Mouse (Mus musculus) left cerebral cortex, adult 6 months (tissue): ENCODE measurements around the gene AC161166.1. TPM values are rescaled to one million over a fixed set of nuclear protein-coding genes. Genes with fewer than 3 reads are reported as not detected.

Source experiments
- long read RNA-seq, 2 experiments: library from polyadenylated mRNA; unstranded; transcript quantifications; one replicate each; pipeline ENCODE4 v2.0.0; 2019 to 2020
- polyA plus RNA-seq: library from polyadenylated mRNA; unstranded; fragments of <200 nt; fragmentation: Nextera tagmentation; gene quantifications from 2 replicates; pipeline ENCODE4 v1.2.3, GENCODE M21; 2021

The AC161166.1 gene
- not detected in 2 replicates for polyA plus RNA-seq
- long read RNA-seq, experiment 1, partial matches to known transcripts = 0 of 3 reads
- long read RNA-seq, experiment 1, other reads (novel, unspliced or antisense) = 0 of 3 reads
- long read RNA-seq, experiment 2 = 0 reads

DNA sequence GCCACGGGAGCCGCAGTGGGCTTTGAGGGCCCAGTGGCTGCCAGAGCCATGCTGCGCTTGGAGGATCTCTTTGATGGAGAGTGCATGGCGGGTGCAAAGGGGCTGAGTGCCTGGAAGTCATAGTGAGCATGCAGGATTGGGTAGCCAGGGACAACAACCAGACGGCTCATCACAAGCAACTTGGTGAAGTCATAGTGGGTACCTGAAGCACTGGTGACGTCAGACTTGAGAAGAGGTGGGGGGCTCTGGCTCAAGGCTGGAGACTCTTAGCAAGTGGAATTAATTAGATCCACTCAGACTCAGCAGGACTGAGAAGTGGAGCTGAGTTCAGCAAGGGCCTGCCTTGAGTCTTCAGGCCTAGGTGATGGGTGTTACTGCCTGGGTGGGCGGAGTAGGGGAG is at the start of gene AC161166.1:
TSS of gene AC161166.1 (minus strand) at position 101 of the 400 bp plus-strand sequence.

DNA sequence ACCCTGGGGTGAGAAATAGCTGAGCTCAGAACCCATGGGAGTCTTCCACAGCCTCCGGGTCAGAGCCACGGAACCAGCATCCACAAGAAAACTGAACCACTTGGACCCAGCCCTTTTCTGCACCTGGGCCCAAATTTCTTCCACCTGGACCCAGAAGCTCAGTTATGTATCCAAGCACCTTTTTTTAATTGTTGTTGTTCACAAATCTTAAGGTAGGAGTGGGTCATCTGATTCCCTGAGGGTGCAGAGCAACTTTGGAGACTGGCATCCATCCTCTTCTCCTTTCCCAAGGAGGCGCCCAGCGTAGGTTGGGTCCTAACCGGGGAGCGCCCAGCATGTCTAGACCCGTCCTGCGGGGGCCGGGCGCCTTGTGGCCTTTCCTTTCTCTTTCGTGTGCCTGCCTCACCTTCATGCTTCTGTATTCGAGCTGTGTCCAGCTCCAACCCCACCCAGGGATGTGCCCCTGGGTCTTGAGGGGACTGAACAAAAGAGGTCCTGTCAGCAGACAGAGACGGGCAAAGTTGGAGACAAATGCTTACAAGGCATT is 33.9 kb upstream of the AC161166.1 start, which contains the start of the genes Pinlyp and Xrcc1:
TSS of gene Pinlyp (minus strand) at position 51 of the 547 bp plus-strand sequence.
TSS of gene Xrcc1 (plus strand) at position 222 of the 547 bp plus-strand sequence.

DNA sequence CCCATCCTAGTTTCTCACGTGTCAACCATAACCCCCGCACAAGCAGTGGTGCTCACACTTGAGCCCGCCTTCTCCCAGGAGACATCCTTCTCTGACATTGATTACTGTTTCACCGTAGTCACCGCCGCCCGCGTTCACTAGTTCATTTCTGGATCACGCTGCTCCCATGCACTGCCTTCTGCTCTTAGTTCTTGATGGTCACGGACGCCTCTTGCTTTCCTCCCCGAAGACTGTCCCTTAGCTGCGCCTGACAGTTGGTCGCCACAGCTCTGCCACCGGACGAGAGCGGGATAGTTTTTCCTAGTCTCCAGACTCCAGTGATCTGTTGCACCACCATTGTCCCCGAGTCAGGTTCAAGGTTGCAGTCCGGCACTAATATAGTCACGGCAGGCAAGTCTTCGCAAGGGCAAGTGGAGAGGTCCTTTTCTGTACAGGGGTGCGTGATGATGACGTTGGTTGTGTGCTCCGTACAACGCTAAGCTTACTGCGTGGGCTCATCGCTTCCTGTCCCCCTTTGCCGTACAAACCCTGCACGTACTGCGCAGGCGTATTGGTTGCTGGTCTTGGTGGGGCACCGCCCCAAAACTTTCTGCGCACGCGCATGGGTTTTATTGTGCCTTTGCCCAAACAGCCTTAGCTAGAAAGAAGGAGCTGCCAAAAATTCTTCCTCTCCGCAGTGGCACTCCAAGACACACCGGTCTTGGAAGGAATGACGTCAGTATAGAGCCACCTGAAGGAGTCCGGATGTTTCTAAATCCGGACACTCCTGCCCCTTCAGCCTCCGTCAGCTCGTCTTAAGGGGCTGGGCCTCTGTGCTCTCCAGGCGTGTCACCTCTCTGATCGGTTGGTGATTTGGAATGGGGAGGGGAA is 18.0 kb upstream of the AC161166.1 start, which contains the start of gene Irgq:
TSS of gene Irgq (plus strand) at position 628 of the 870 bp plus-strand sequence.

DNA sequence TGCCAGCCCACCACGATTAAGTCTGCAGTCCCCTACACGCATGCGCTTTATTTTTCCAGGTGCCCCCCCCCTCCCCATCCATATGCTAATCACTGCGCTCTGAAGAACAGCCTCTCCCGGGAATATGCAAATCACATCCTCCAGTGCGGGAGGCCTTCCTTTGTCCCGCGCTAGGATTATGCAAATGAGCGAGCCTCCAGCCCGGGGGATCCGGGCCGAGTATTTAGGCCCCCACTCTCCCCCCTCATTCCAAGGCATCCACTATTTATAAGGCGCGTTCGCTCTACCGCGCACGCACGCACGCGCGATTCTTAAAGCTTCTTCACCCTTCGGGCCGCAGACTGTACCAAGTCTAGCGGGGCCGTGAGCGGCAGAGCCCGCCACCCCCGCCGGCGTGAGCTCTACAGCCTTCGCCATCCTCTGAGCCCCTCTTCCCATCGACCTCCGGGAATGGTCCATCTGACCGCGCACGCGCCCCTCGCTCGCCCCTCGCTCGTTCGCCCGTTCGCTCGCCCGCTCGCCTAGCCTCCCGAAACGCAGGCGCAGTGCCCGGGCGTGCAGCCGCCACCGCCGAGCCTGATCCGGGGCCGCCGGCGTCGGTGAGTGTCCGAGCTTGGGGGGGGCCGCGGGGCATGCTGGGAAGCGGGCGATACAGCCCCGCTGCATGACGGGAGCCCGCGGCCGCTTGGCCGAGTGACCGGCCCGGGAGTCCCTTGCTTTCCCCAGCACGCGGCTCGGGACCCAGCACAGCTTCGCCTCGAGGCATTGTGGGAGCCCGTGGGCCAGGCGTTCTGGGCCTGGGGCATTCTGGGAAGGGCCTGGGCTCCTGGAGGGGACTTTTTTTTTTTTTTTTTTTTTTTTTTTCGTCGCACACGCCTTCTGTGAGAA is 5.2 kb downstream of the AC161166.1 start, which contains the start of gene Zfp428:
TSS of gene Zfp428 (plus strand) at position 169 of the 888 bp plus-strand sequence.

DNA sequence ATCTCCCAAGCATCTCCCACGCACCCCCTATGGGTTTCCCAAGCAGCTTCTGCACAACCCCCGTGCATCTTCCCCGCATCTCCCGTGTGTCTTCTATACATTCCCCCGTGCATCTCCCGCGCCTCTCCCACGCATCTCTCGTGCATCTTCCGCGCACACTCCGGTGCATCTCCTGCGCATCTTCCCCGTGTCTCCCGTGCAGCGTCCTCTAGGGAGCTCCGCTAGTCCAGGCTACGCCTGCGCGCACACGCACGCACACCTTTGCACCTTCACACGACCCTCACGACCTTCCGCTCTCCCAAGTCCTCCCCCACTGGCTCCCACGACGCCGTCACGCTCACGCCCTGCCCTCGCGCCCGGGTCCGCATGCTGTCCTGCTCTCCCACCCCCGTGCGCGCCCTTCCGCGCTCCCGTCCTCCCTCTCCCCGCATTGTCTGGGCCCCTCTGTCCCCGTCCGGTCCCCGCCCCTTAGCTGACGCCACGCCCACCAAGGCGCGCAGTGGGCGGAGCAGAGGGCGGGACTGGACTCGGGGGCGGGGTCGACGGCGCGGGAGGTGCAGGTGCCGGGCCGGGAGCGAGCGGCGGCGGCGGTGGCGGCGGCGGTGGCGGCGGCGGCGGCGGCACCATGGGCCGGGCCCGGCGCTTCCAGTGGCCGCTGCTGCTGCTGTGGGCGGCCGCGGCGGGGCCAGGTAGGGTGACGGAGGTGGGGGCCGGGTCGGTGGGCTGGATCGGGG is 30.6 kb downstream of the AC161166.1 start, which contains the start of gene Cadm4:
TSS of gene Cadm4 (plus strand) at position 550 of the 734 bp plus-strand sequence.

DNA sequence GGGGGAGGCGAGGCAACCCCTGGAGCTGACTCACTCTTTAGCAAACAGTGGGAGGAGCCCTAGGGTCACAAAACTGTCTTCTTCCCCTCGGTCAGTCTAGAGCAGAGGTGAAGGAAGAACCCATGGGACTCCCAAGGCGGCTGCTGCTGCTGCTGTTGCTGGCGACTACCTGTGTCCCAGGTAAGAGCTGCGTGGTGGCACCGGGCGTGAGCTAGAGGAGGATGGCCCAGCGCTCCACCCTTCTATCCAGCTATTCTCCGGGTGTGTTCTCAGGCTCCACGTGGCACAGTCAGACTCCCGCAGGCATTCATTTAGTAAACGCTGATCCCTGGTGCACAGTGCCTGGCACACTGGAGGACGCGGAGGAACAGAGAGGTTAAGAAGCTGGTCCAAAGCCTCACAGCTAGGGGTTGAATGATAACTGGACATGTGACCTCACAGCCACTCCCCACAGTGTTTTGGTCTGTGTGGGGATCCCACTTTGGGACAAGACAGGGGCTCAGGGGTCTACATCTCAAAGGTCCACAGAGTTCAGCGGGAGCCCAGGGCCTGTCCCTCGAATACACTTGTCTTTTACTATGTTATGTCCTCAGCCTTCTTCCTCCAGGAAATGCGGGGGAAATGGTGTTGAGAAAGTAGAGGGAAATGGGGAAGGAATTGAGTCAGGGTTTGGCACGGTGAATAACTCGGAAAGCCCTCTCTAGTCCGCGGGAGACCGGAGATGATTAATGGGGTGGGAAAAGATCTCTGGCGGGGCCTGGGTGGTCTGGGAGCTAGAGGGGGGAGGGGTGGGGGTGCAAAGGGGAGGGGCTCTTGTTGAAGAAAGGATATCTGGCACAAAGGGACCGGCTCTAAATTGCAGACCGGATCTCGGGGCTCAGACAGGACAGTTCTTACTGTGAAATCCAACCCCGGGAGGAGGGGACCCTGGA is 49.6 kb downstream of the AC161166.1 start, which contains the start of gene Plaur:
TSS of gene Plaur (plus strand) at position 97 of the 932 bp plus-strand sequence.

Other genes with a start within 250 kb of the AC161166.1 start
- 6.1 and 7.0 TPM in 2 replicates for gene Zfp93, start 242.0 kb downstream of the AC161166.1 start, polyA plus RNA-seq
- gene Zfp61, start 211.2 kb downstream of the AC161166.1 start, polyA plus RNA-seq = 10.9 and 15.1 TPM in 2 replicates
- gene Zfp94, start 195.8 kb downstream of the AC161166.1 start, polyA plus RNA-seq = 14.5 and 15.2 TPM in 2 replicates
- gene Tescl, start 178.5 kb downstream of the AC161166.1 start, polyA plus RNA-seq = not detected in 2 replicates
- gene Lypd5, start 163.3 kb downstream of the AC161166.1 start, polyA plus RNA-seq = not detected in 2 replicates
- gene Kcnn4, start 142.2 kb downstream of the AC161166.1 start, polyA plus RNA-seq = 0.45 and 0.63 TPM in 2 replicates
- 15.3 and 22.7 TPM in 2 replicates for gene Smg9, start 112.8 kb downstream of the AC161166.1 start, polyA plus RNA-seq
- gene Irgc1, start 60.2 kb downstream of the AC161166.1 start, polyA plus RNA-seq = 0.33 and 0.49 TPM in 2 replicates
- 3.0 and 3.1 TPM in 2 replicates for gene Plaur, start 50.0 kb downstream of the AC161166.1 start, polyA plus RNA-seq
- 6.4 and 35.9 TPM in 2 replicates for gene Cadm4, start 30.4 kb downstream of the AC161166.1 start, polyA plus RNA-seq
- 108 and 111 TPM in 2 replicates for gene Zfp428, start 5.4 kb downstream of the AC161166.1 start, polyA plus RNA-seq
- gene Irgq, start 18.2 kb upstream of the AC161166.1 start, polyA plus RNA-seq = 11.2 and 13.6 TPM in 2 replicates
- not detected in 2 replicates for gene Pinlyp, start 33.7 kb upstream of the AC161166.1 start, polyA plus RNA-seq
- gene Xrcc1, start 33.8 kb upstream of the AC161166.1 start, polyA plus RNA-seq = 24.9 and 25.5 TPM in 2 replicates
- 30.8 and 34.3 TPM in 2 replicates for gene Ethe1, start 75.1 kb upstream of the AC161166.1 start, polyA plus RNA-seq
- 8.4 and 13.6 TPM in 2 replicates for gene Zfp575, start 75.2 kb upstream of the AC161166.1 start, polyA plus RNA-seq
- not detected in 2 replicates for gene Phldb3, start 98.3 kb upstream of the AC161166.1 start, polyA plus RNA-seq
- gene Lypd3, start 124.1 kb upstream of the AC161166.1 start, polyA plus RNA-seq = not detected in 2 replicates
- gene Tex101, start 164.2 kb upstream of the AC161166.1 start, polyA plus RNA-seq = not detected in 2 replicates
- gene BC049730, start 196.8 kb upstream of the AC161166.1 start, polyA plus RNA-seq = not detected in 2 replicates
- gene Gm4763, start 214.5 kb upstream of the AC161166.1 start, polyA plus RNA-seq = not detected in 2 replicates
- gene Cd177, start 247.9 kb upstream of the AC161166.1 start, polyA plus RNA-seq = not detected in 2 replicates